Mouse (Mus musculus): Measurements from ENCODE around the gene Fcor.

GRCm38 (mm10) chr8:3625445-3625844 lies 46.7 kb downstream of the Fcor start, which contains the start of gene Pcp2:
- TF ChIP-seq CTCF (IDR thresholded peaks at IDR 0.05; ENCODE audit: low read depth) (no peak), EP300 (IDR thresholded peaks at IDR 0.05; ENCODE audit: low read depth) (no peak)
